Mouse (Mus musculus): ENCODE results near the gene 4931429L15Rik. TPM values are rescaled to one million over a fixed set of nuclear protein-coding genes. Genes with fewer than 3 reads are reported as not detected.
A peak's percentile ranks its signal among the peaks of the same experiment; 100 is the strongest.

4931429L15Rik gene
- polyA plus RNA-seq, 1 experiment, result not detected

GRCm38 (mm10) chr9:46274494-46274893 is 45.3 kb downstream of the 4931429L15Rik start:
- peaks cover 42% of the 10 kb centered on the region for H3K79me2 ChIP-seq (ENCODE audit: control insufficient read depth, insufficient read depth)
- TF ChIP-seq MYOD1 (IDR thresholded peaks at IDR 0.05; ENCODE audit: control insufficient read depth, insufficient read length, low read depth) (no peak), CTCF (IDR thresholded peaks at IDR 0.05; ENCODE audit: control insufficient read depth, insufficient read depth, insufficient read length) (no peak), MAX (IDR thresholded peaks at IDR 0.05) (peak; percentile 58), USF1 (IDR thresholded peaks at IDR 0.05; ENCODE audit: low read depth) (no peak), FOSL1 (IDR thresholded peaks at IDR 0.05; ENCODE audit: insufficient read depth, low read length, poor library complexity, severe bottlenecking) (no peak), MYOG (IDR thresholded peaks at IDR 0.05; ENCODE audit: control insufficient read depth, extremely low read depth, insufficient read length) (no peak), CEBPB (IDR thresholded peaks at IDR 0.05; ENCODE audit: low read depth) (no peak)
- H3ac ChIP-seq (ENCODE audit: control insufficient read depth, insufficient read length, low read depth), result no peak overlapping the region
- H3K36me3 ChIP-seq (ENCODE audit: control insufficient read depth, insufficient read depth), result peaks cover 47% of the 10 kb centered on the region
- peaks cover 15% of the 10 kb centered on the region for H3K27me3 ChIP-seq (ENCODE audit: control insufficient read depth, insufficient read depth, insufficient read length)
- peaks cover 16% of the 10 kb centered on the region for H3K79me3 ChIP-seq (ENCODE audit: low read depth)
- H3K4me3 ChIP-seq (ENCODE audit: insufficient read depth, poor library complexity, severe bottlenecking), result no peak overlapping the region

- Histone ChIP-seq H3K36me3 (ENCODE audit: control insufficient read depth, insufficient read depth) (peaks cover 33% of the 10 kb centered on the region), H3K79me3 (ENCODE audit: low read depth) (peaks cover 16% of the 10 kb centered on the region), H3K4me3 (ENCODE audit: insufficient read depth, poor library complexity, severe bottlenecking) (peak within 1 kb of the TSS; percentile 85), H3ac (ENCODE audit: control insufficient read depth, insufficient read length, low read depth) (peak within 1 kb of the TSS; percentile 85), H3K27me3 (ENCODE audit: control insufficient read depth, insufficient read depth, insufficient read length) (peaks cover 29% of the 10 kb centered on the region), H3K79me2 (ENCODE audit: control insufficient read depth, insufficient read depth) (peaks cover 42% of the 10 kb centered on the region)
- TF ChIP-seq CEBPB (IDR thresholded peaks at IDR 0.05; ENCODE audit: low read depth) (no peak), MAX (IDR thresholded peaks at IDR 0.05) (peak; percentile 60)
Measured at GRCm38 (mm10) chr9:46272677-46273454, 46.9 kb downstream of the 4931429L15Rik start, which contains the start of gene Zpr1. Gene Zpr1 (plus strand): TSS chr9:46273064.

- no peak overlapping the region for H3K4me3 ChIP-seq (ENCODE audit: insufficient read depth, poor library complexity, severe bottlenecking)
- TF ChIP-seq MYOD1 (IDR thresholded peaks at IDR 0.05; ENCODE audit: control insufficient read depth, insufficient read length, low read depth) (no peak), USF1 (IDR thresholded peaks at IDR 0.05; ENCODE audit: low read depth) (no peak), MAX (IDR thresholded peaks at IDR 0.05) (no peak), CEBPB (IDR thresholded peaks at IDR 0.05; ENCODE audit: low read depth) (no peak), CTCF (IDR thresholded peaks at IDR 0.05; ENCODE audit: control insufficient read depth, insufficient read depth, insufficient read length) (no peak), MYOG (IDR thresholded peaks at IDR 0.05; ENCODE audit: control insufficient read depth, extremely low read depth, insufficient read length) (no peak), FOSL1 (IDR thresholded peaks at IDR 0.05; ENCODE audit: insufficient read depth, low read length, poor library complexity, severe bottlenecking) (no peak)
Measured at GRCm38 (mm10) chr9:46272070-46272469, 47.7 kb downstream of the 4931429L15Rik start.

DNA sequence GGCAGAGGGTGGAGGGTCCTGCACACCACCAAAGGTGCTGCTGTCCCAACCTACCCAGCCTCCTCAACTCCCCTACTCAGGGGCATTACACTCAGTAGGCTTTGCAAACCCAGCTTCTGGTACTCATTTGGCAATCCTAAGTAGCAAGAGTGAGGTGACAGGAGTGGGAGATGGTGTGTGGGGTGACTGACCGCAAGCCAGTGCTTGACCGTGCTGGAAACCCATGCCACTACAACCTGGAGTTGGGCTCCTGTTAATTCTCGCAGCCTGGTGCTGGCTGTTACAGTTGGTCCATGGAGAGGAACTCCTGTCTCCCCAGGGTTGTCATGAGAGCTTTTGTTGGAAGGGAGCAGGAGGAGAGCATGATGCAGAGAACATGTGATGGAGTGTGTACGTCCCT is 49.0 kb downstream of the 4931429L15Rik start:
- no peak overlapping the region for H3ac ChIP-seq (ENCODE audit: control insufficient read depth, insufficient read length, low read depth)
- H3K79me2 ChIP-seq (ENCODE audit: control insufficient read depth, insufficient read depth), result peaks cover 30% of the 10 kb centered on the region
- TF ChIP-seq FOSL1 (IDR thresholded peaks at IDR 0.05; ENCODE audit: insufficient read depth, low read length, poor library complexity, severe bottlenecking), result no peak
- TF ChIP-seq MYOG (IDR thresholded peaks at IDR 0.05; ENCODE audit: control insufficient read depth, extremely low read depth, insufficient read length), result no peak
- TF ChIP-seq CTCF (IDR thresholded peaks at IDR 0.05; ENCODE audit: control insufficient read depth, insufficient read depth, insufficient read length), result no peak
- no peak for TF ChIP-seq MYOD1 (IDR thresholded peaks at IDR 0.05; ENCODE audit: control insufficient read depth, insufficient read length, low read depth)
- no peak for TF ChIP-seq USF1 (IDR thresholded peaks at IDR 0.05; ENCODE audit: low read depth)
- TF ChIP-seq MAX (IDR thresholded peaks at IDR 0.05), result no peak
- TF ChIP-seq CEBPB (IDR thresholded peaks at IDR 0.05; ENCODE audit: low read depth), result no peak

More at GRCm38 (mm10) chr9:46272070-46272469, 47.7 kb downstream of the 4931429L15Rik start:
- H3K27me3 ChIP-seq (ENCODE audit: control insufficient read depth, insufficient read depth, insufficient read length), result peaks cover 37% of the 10 kb centered on the region
- no peak overlapping the region for H3ac ChIP-seq (ENCODE audit: control insufficient read depth, insufficient read length, low read depth)
- peaks cover 42% of the 10 kb centered on the region for H3K79me2 ChIP-seq (ENCODE audit: control insufficient read depth, insufficient read depth)
- H3K79me3 ChIP-seq (ENCODE audit: low read depth), result peaks cover 16% of the 10 kb centered on the region
- peaks cover 25% of the 10 kb centered on the region for H3K36me3 ChIP-seq (ENCODE audit: control insufficient read depth, insufficient read depth)

DNA sequence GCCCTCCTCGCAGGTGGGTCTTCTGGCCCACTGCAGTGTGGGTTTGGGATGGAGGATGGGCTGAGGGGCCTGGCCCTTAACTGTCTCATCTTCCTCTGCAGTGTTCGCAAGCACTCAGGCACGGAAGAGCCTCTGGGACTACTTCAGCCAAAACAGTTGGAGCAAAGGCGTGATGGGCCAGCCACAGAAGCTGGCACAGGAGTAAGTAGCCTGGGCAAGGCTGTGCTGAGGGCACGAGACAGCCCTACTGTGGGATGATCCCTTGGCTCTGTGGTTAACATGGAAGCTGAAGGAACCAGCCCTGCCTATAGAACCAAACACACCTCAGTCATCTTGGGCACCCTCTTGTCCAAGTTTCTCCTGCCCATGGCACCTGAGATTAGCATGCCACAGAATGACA is 50.7 kb downstream of the 4931429L15Rik start:
- Histone ChIP-seq H3K79me3 (ENCODE audit: low read depth) (peaks cover 10% of the 10 kb centered on the region), H3ac (ENCODE audit: control insufficient read depth, insufficient read length, low read depth) (no peak overlapping the region), H3K4me3 (ENCODE audit: insufficient read depth, poor library complexity, severe bottlenecking) (no peak overlapping the region), H3K36me3 (ENCODE audit: control insufficient read depth, insufficient read depth) (no peaks in the 10 kb centered on the region), H3K27me3 (ENCODE audit: control insufficient read depth, insufficient read depth, insufficient read length) (peaks cover 40% of the 10 kb centered on the region), H3K79me2 (ENCODE audit: control insufficient read depth, insufficient read depth) (peaks cover 17% of the 10 kb centered on the region)
- TF ChIP-seq MAX (IDR thresholded peaks at IDR 0.05) (no peak), FOSL1 (IDR thresholded peaks at IDR 0.05; ENCODE audit: insufficient read depth, low read length, poor library complexity, severe bottlenecking) (no peak), CTCF (IDR thresholded peaks at IDR 0.05; ENCODE audit: control insufficient read depth, insufficient read depth, insufficient read length) (no peak), CEBPB (IDR thresholded peaks at IDR 0.05; ENCODE audit: low read depth) (no peak), USF1 (IDR thresholded peaks at IDR 0.05; ENCODE audit: low read depth) (no peak), MYOG (IDR thresholded peaks at IDR 0.05; ENCODE audit: control insufficient read depth, extremely low read depth, insufficient read length) (no peak), MYOD1 (IDR thresholded peaks at IDR 0.05; ENCODE audit: control insufficient read depth, insufficient read length, low read depth) (no peak)

More for the DNA sequence above, 49.0 kb downstream of the 4931429L15Rik start:
- peaks cover 12% of the 10 kb centered on the region for H3K36me3 ChIP-seq (ENCODE audit: control insufficient read depth, insufficient read depth)
- H3K79me3 ChIP-seq (ENCODE audit: low read depth), result peaks cover 16% of the 10 kb centered on the region
- peaks cover 40% of the 10 kb centered on the region for H3K27me3 ChIP-seq (ENCODE audit: control insufficient read depth, insufficient read depth, insufficient read length)
- H3K4me3 ChIP-seq (ENCODE audit: insufficient read depth, poor library complexity, severe bottlenecking), result no peak overlapping the region

Data from C2C12 (cell line).